Mouse (Mus musculus) hindbrain, embryonic 11.5 days (tissue): Measurements from ENCODE around the gene Mrtfb. TPM values are rescaled to one million over a fixed set of nuclear protein-coding genes. Genes with fewer than 3 reads are reported as not detected.

ENCODE experiments used
- ATAC-seq: fragments of 200-750 bp; cut with Nextera tagmentation; 2 replicates; pipeline ENCODE4 v1.8.0; 2017; ENCODE audit warnings: mild to moderate bottlenecking, moderate TSS enrichment, moderate library complexity; ENCODE audit not compliant: low FRiP score
- DNase-seq: peaks from one replicate; pipeline ENCODE4 v3.0.0-alpha.2; 2015; ENCODE audit warnings: low spot score
- H3K27ac ChIP-seq: fragments of 300-500 bp; sonication (generic); 2 replicates; pipeline ENCODE4 v1.5.1; 2014; ENCODE audit warnings: mild to moderate bottlenecking, low read depth, low read length
- H3K27me3 ChIP-seq: fragments of 300-500 bp; sonication (generic); 2 replicates; pipeline ENCODE4 v1.6.1; 2014; ENCODE audit warnings: mild to moderate bottlenecking, low read length, moderate library complexity, mixed read lengths; ENCODE audit not compliant: control insufficient read depth, insufficient read depth
- H3K36me3 ChIP-seq: fragments of 300-500 bp; sonication (generic); 2 replicates; pipeline ENCODE4 v1.6.1; 2014; ENCODE audit warnings: mild to moderate bottlenecking, low read length, moderate library complexity, mixed read lengths; ENCODE audit not compliant: control insufficient read depth, insufficient read depth
- H3K4me1 ChIP-seq: fragments of 300-500 bp; sonication (generic); replicated peaks from 2 replicates; pipeline ENCODE4 v1.6.1; 2014; ENCODE audit warnings: low read length, mixed read lengths; ENCODE audit not compliant: control insufficient read depth, insufficient read depth
- H3K4me2 ChIP-seq: fragments of 300-500 bp; sonication (generic); replicated peaks from 2 replicates; pipeline ENCODE4 v1.6.1; 2014; ENCODE audit warnings: mild to moderate bottlenecking, low read depth, low read length
- H3K4me3 ChIP-seq: fragments of 300-500 bp; sonication (generic); 2 replicates; pipeline ENCODE4 v1.5.1; 2014; ENCODE audit warnings: low read depth, low read length
- H3K9ac ChIP-seq: fragments of 300-500 bp; sonication (generic); 2 replicates; pipeline ENCODE4 v1.6.1; 2014; ENCODE audit warnings: low read depth, low read length
- H3K9me3 ChIP-seq: fragments of 300-500 bp; sonication (generic); 2 replicates; pipeline ENCODE4 v1.6.1; 2016; ENCODE audit warnings: low read length; ENCODE audit not compliant: control insufficient read depth
- WGBS: fragments of 180-500 bp; shearing (Covaris S2); extraction: QIAGEN DNeasy Blood & Tissue Kit; methylation state at CpG from one replicate; pipeline ENCODE4 v1.1.7; 2014; 5-methylcytosine and 5-hydroxymethylcytosine counted together
- microRNA counts: library from miRNA; unstranded; fragments of <30 nt; microRNA quantifications from one replicate; lab custom pipeline; 2015
- polyA plus RNA-seq: library from polyadenylated mRNA; unstranded; fragments of >200 nt; fragmentation: Nextera tagmentation; extraction: Ambion mirVana; gene quantifications from 2 replicates; pipeline ENCODE4 v1.2.1, GENCODE M21; 2014

Gene Mrtfb
- polyA plus RNA-seq, 1 experiment from 2014 or later = 24.1 TPM

GRCm38 (mm10) chr16:13460071-13460470 is 203.8 kb downstream of the Mrtfb start:
- H3K36me3 ChIP-seq = no peaks in the 10 kb centered on the region
- DNase-seq (no peak), ATAC-seq (no peak)
- 38% methylated on average over 1 of the region's 1 CpGs for WGBS
- no peak overlapping the region for H3K27ac ChIP-seq
- H3K27me3 ChIP-seq = no peaks in the 10 kb centered on the region
- no peak overlapping the region for H3K4me2 ChIP-seq
- H3K9me3 ChIP-seq = no peaks in the 10 kb centered on the region
- no peaks in the 10 kb centered on the region for H3K4me1 ChIP-seq
- H3K9ac ChIP-seq = no peak overlapping the region
- H3K4me3 ChIP-seq = no peak overlapping the region

- WGBS = 89% methylated on average over 3 of the region's 3 CpGs
These were observed 204.6 kb downstream of the Mrtfb start for GRCm38 (mm10) chr16:13460777-13461408.

GRCm38 (mm10) chr16:13464662-13465061 is 208.4 kb downstream of the Mrtfb start:
- DNase-seq (no peak), ATAC-seq (no peak)
- Histone ChIP-seq H3K27ac (no peak overlapping the region), H3K4me3 (no peak overlapping the region), H3K27me3 (no peaks in the 10 kb centered on the region), H3K9me3 (no peaks in the 10 kb centered on the region), H3K36me3 (no peaks in the 10 kb centered on the region), H3K9ac (no peak overlapping the region), H3K4me2 (no peak overlapping the region), H3K4me1 (no peaks in the 10 kb centered on the region)
- 87% methylated on average over 5 of the region's 5 CpGs for WGBS

More at GRCm38 (mm10) chr16:13460777-13461408, 204.6 kb downstream of the Mrtfb start:
- H3K4me3 ChIP-seq = no peak overlapping the region
- no peak overlapping the region for H3K9ac ChIP-seq
- no peak overlapping the region for H3K27ac ChIP-seq
- H3K27me3 ChIP-seq = no peaks in the 10 kb centered on the region
- no peaks in the 10 kb centered on the region for H3K9me3 ChIP-seq
- DNase-seq (no peak), ATAC-seq (no peak)
- no peaks in the 10 kb centered on the region for H3K36me3 ChIP-seq
- no peaks in the 10 kb centered on the region for H3K4me1 ChIP-seq
- H3K4me2 ChIP-seq = no peak overlapping the region

MicroRNAs encoded within 50 kb of the gene (microRNA counts, 519-probe panel; counts per million panel counts)
- microRNA mmu-miR-193b (lab: Ali Mortazavi, UCI) = 4,686 counts per million, percentile 55 among the panel's probes with 10 or more counts

Other genes starting within 250 kb of the Mrtfb start
- gene Ercc4, start 146.8 kb upstream of the Mrtfb start, polyA plus RNA-seq = 14.3 and 14.8 TPM in 2 replicates